Mouse (Mus musculus) bone marrow, adult 2 months (tissue): ENCODE measurements at regions not wholly inside any gene's neighbourhood (a gene's known extent, or its start where the extent isn't known, plus 50 kb on each side); places are given as distances from the start of the nearest gene placed in this dataset.

Experiments
- H3K27ac ChIP-seq: fragments of 200-500 bp; 2 replicates; pipeline ENCODE4 v1.5.1; 2012; ENCODE audit warnings: low read depth, mild to moderate bottlenecking, control low read depth, inconsistent platforms, low read length; ENCODE audit not compliant: control insufficient read depth, poor library complexity, insufficient read depth
- H3K4me1 ChIP-seq: fragments of 200-500 bp; 2 replicates; pipeline ENCODE4 v1.6.1; 2011; ENCODE audit warnings: low read length; ENCODE audit not compliant: control insufficient read depth, insufficient read depth
- H3K4me3 ChIP-seq: fragments of 200-500 bp; replicated peaks from 2 replicates; pipeline ENCODE3; 2011; ENCODE audit warnings: mild to moderate bottlenecking, low read depth, low read length, control low read depth; ENCODE audit not compliant: control insufficient read depth
- CTCF ChIP-seq: fragments of 200-500 bp; IDR thresholded peaks from 2 replicates; pipeline ENCODE4 v1.5.1; 2011; ENCODE audit warnings: low read length, control low read depth; ENCODE audit not compliant: control insufficient read depth, insufficient read depth
- POLR2A ChIP-seq: fragments of 200-500 bp; IDR thresholded peaks from 2 replicates; pipeline ENCODE4 v1.6.1; 2011; ENCODE audit warnings: low read depth, mild to moderate bottlenecking, control low read depth, low read length, borderline replicate concordance; ENCODE audit not compliant: control insufficient read depth
- WGBS: fragments of 180-500 bp; shearing (Covaris S2); methylation state at CpG from one replicate; pipeline ENCODE4 v1.1.7; 2018; 5-methylcytosine and 5-hydroxymethylcytosine counted together

DNA sequence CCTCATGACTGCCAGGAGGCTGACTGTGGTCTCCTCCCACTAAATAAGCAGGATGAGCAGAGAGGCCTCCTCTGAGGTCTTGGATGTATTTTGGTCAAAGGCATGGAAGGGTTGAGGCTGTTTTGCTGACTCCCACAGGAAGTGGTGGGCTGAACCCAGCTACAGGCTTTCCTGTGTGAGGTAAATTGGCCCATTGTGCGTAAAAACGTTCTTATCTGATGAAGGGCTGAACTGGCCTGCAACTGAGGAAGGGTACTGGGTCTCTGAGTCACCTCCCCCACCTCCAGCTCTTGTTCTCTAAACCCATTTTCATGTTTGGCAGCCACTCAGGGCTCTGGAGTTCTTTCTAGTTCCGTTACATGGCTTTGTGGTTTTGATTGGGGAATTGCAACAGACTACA is 138.7 kb downstream of the Cog6 start:
- TF ChIP-seq CTCF (no peak), POLR2A (no peak)
- H3K4me3 ChIP-seq: no peak overlapping the region
- peaks cover 3% of the 10 kb centered on the region; the same call in 1 of the 2 replicates for H3K4me1 ChIP-seq
- WGBS: 4% methylated on average over 3 of the region's 3 CpGs
- no peak overlapping the region for H3K27ac ChIP-seq

DNA sequence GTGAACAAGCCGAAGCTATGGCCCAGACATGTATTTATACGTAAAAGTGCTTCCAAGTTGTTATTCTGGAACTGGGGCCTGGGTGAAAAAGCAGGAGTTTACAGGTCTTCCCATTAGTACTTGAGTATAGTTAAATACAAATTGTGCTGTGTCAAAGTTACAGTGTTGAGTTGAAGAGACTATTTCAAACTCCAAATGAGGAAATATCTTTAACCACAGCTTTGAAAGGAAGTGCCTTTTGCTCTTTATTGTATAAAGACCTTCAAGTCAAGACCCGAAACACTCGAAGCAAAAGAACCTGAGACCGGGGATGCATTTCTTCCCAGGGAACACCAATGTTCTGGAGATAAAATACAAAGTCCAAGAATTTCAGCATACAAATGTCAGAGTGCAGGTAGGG is 144.8 kb downstream of the Cog6 start:
- Histone ChIP-seq H3K4me1 (peaks cover under 1% of the 10 kb centered on the region; the same call in 1 of the 2 replicates), H3K4me3 (no peak overlapping the region), H3K27ac (no peak overlapping the region)
- 9% methylated on average over 5 of the region's 5 CpGs for WGBS
- TF ChIP-seq CTCF (no peak), POLR2A (no peak)

GRCm38 (mm10) chr3:52863146-52863849 is 153.7 kb downstream of the Cog6 start:
- peaks cover 5% of the 10 kb centered on the region for H3K4me1 ChIP-seq
- WGBS: 35% methylated on average over 8 of the region's 8 CpGs
- H3K27ac ChIP-seq: no peak overlapping the region
- TF ChIP-seq POLR2A (no peak), CTCF (no peak)
- H3K4me3 ChIP-seq: no peak overlapping the region

GRCm38 (mm10) chr3:52862026-52862425 is 155.0 kb downstream of the Cog6 start:
- Histone ChIP-seq H3K4me3 (no peak overlapping the region), H3K4me1 (peaks cover 5% of the 10 kb centered on the region), H3K27ac (no peak overlapping the region)
- TF ChIP-seq POLR2A (no peak), CTCF (no peak)
- 27% methylated on average over 4 of the region's 4 CpGs for WGBS

GRCm38 (mm10) chr3:52861538-52861937 is 155.5 kb downstream of the Cog6 start:
- Histone ChIP-seq H3K4me3 (no peak overlapping the region), H3K27ac (no peak overlapping the region), H3K4me1 (peaks cover 5% of the 10 kb centered on the region)
- TF ChIP-seq POLR2A: no peak
- TF ChIP-seq CTCF: no peak
- 77% methylated on average over 13 of the region's 13 CpGs for WGBS

- Histone ChIP-seq H3K27ac (no peak overlapping the region), H3K4me1 (peaks cover 5% of the 10 kb centered on the region), H3K4me3 (no peak overlapping the region)
- TF ChIP-seq POLR2A: no peak
- no peak for TF ChIP-seq CTCF
- WGBS: 45% methylated on average over 2 of the region's 2 CpGs
Observed at GRCm38 (mm10) chr3:52859848-52860247, 157.2 kb downstream of the Cog6 start.

DNA sequence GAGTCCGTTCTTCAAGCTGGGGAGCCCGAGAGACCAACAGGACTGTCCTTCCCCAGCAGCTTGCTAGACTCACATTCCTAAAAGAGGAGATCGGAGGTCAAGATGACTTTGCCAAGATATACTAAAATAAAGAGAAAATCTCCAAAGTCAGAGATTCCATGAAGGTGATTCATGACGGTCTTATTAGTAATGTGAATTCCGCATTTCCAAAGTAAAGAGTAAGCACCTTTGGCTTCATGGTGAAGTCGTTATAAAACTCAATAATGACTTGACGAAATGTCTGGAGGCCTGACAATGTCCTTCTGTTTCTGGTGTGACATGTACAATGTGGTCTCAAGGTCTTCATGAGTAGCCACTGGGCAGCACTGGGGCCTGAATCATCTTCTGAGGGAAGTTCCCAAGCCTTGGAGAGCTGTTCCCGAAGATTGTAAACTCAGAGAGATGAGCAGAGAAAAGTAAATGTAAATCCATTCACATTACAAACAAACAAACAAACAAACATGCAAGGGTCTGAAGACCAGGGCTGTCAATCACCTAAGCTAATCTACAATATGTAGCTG is 157.7 kb downstream of the Cog6 start:
- Histone ChIP-seq H3K4me3 (no peak overlapping the region), H3K4me1 (peaks cover 5% of the 10 kb centered on the region), H3K27ac (no peak overlapping the region)
- 89% methylated on average over 8 of the region's 8 CpGs for WGBS
- no peak for TF ChIP-seq CTCF
- no peak for TF ChIP-seq POLR2A

GRCm38 (mm10) chr3:52858259-52858658 is 158.8 kb downstream of the Cog6 start:
- H3K4me3 ChIP-seq: no peak overlapping the region
- no peak overlapping the region for H3K27ac ChIP-seq
- peaks cover 2% of the 10 kb centered on the region; the same call in 1 of the 2 replicates for H3K4me1 ChIP-seq
- 84% methylated on average over 9 of the region's 9 CpGs for WGBS
- TF ChIP-seq POLR2A (no peak), CTCF (no peak)

DNA sequence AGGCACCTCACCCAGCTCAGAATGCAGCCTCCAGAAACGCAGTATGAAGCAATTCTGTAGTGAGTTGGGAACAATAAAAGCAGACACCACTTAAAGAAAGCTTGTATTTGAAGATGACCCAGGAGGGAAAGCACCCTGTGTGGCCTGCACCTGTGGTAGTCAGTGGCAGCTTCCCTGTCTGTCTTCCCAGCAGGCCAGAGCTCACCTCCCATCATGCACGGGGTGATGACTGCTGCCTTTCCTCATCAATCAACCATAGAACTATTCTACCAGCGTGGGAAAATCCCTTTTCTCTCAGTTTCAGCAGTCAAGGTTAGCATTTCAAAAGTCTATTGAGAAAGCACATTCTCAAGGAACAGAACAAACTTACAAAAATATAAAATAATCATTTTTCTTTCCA is 160.0 kb downstream of the Cog6 start:
- Histone ChIP-seq H3K4me1 (peaks cover 2% of the 10 kb centered on the region; the same call in 1 of the 2 replicates), H3K27ac (no peak overlapping the region), H3K4me3 (no peak overlapping the region)
- TF ChIP-seq POLR2A (no peak), CTCF (no peak)
- WGBS: 51% methylated on average over 3 of the region's 3 CpGs
